ENCODE assay signal across 20 mouse cellular contexts in genomic region chr5:114552507-114553208, GRCm38 (mm10). TPM values are rescaled to one million over a fixed set of nuclear protein-coding genes. Genes with fewer than 3 reads are reported as not detected.
A peak's percentile ranks its signal among the peaks of the same experiment; 100 is the strongest.
DNase-seq lines count a peak whose midpoint lies in the region; ATAC-seq and TF ChIP-seq lines count a peak whose summit lies in the region.
"Had no signal": no experiment of that assay in that cellular context is flagged by ENCODE, and none has a peak within 500 bp of the region (broad histone marks: within the 10 kb centered on the region; RNA-seq: fewer than 3 reads in every experiment).

No protein-coding gene starts in this region.

- H3K36me3 ChIP-seq in lung, embryonic 15.5 days = no peaks in the 10 kb centered on the region
- H3K36me3 ChIP-seq in hindbrain, embryonic 14.5 days (replicated peaks; ENCODE audit: control insufficient read depth, insufficient read depth) = no peaks in the 10 kb centered on the region
- H3K36me3 ChIP-seq: embryonic facial prominence, embryonic 15.5 days; forebrain, embryonic 12.5 days; kidney, embryonic 15.5 days; liver, embryonic 15.5 days; midbrain, embryonic 12.5 days had no signal

- 0 out of 2 replicates have a peak, but pooled peaks have one; percentile 20 for ATAC-seq in lung, embryonic 15.5 days (ENCODE audit: borderline replicate concordance, extremely low read depth, low FRiP score, low TSS enrichment)
- peak; percentile 53; the same call in 1 of the 2 replicates for ATAC-seq in hindbrain, embryonic 14.5 days (ENCODE audit: low FRiP score)
- ATAC-seq: activated CD4-positive, CD25-positive, alpha-beta regulatory T cell, adult 4 months; inflammation-experienced regulatory T-cells, adult 6 months; Patski had no signal

- no peak overlapping the region for H3K4me3 ChIP-seq in lung, embryonic 15.5 days
- no peak overlapping the region for H3K4me3 ChIP-seq in cortical plate, adult 2 months (ENCODE audit: insufficient read depth, low read length)
- no peak overlapping the region for H3K4me3 ChIP-seq in hindbrain, embryonic 14.5 days (replicated peaks; ENCODE audit: low read length)
- H3K4me3 ChIP-seq: embryonic facial prominence, embryonic 15.5 days; forebrain, embryonic 12.5 days; kidney, embryonic 15.5 days; liver, embryonic 15.5 days; midbrain, embryonic 12.5 days had no signal

- peak; percentile 69 for DNase-seq in layer of hippocampus, adult 11-12 months (ENCODE audit: low spot score)
- DNase-seq in layer of hippocampus, adult 8-10 months (ENCODE audit: low spot score in 2 of 2) = no peak
- DNase-seq in lung, postnatal 36 days = no peak
- no peak for DNase-seq in hindbrain, embryonic 14.5 days (ENCODE audit: low spot score)
- no peak for DNase-seq in adrenal gland, adult 8-10 months
- DNase-seq: adrenal gland, postnatal 25 days; gastrocnemius, postnatal 14 days; heart, postnatal 10 days; left cerebral cortex, postnatal 4 days had no signal

- no peaks in the 10 kb centered on the region for H3K9me3 ChIP-seq in lung, embryonic 15.5 days
- H3K9me3 ChIP-seq in hindbrain, embryonic 14.5 days (ENCODE audit: control insufficient read depth, low read length) = peaks cover 3% of the 10 kb centered on the region
- H3K9me3 ChIP-seq: kidney, embryonic 15.5 days; liver, embryonic 15.5 days; midbrain, embryonic 12.5 days had no signal

- TF ChIP-seq CTCF in cortical plate, adult 2 months (IDR thresholded peaks at IDR 0.05; ENCODE audit: extremely low read depth, insufficient read depth, low read length) = no peak

- TF ChIP-seq POLR2A in cortical plate, adult 2 months (IDR thresholded peaks at IDR 0.05; ENCODE audit: extremely low read depth, insufficient read depth, low read length) = no peak

- 44% methylated on average over 13 of the region's 13 CpGs for WGBS in lung, embryonic 15.5 days
- 62% methylated on average over 13 of the region's 13 CpGs for WGBS in hindbrain, embryonic 14.5 days

- H3K4me2 ChIP-seq in lung, embryonic 15.5 days = no peak overlapping the region
- no peak overlapping the region for H3K4me2 ChIP-seq in hindbrain, embryonic 14.5 days (replicated peaks)
- H3K4me2 ChIP-seq: embryonic facial prominence, embryonic 15.5 days; forebrain, embryonic 12.5 days; kidney, embryonic 15.5 days; liver, embryonic 15.5 days; midbrain, embryonic 12.5 days had no signal

- no peak overlapping the region for H3K9ac ChIP-seq in lung, embryonic 15.5 days
- no peak overlapping the region for H3K9ac ChIP-seq in hindbrain, embryonic 14.5 days
- H3K9ac ChIP-seq: embryonic facial prominence, embryonic 15.5 days; forebrain, embryonic 12.5 days; kidney, embryonic 15.5 days; liver, embryonic 15.5 days; midbrain, embryonic 12.5 days had no signal

- peaks cover 26% of the 10 kb centered on the region for H3K4me1 ChIP-seq in lung, embryonic 15.5 days
- H3K4me1 ChIP-seq in cortical plate, adult 2 months (ENCODE audit: control insufficient read depth, insufficient read depth, low read length) = no peaks in the 10 kb centered on the region
- H3K4me1 ChIP-seq in hindbrain, embryonic 14.5 days (replicated peaks; ENCODE audit: control insufficient read depth, insufficient read depth, low read length) = peaks cover 15% of the 10 kb centered on the region

- H3K27me3 ChIP-seq in lung, embryonic 15.5 days = no peaks in the 10 kb centered on the region
- H3K27me3 ChIP-seq in hindbrain, embryonic 14.5 days (ENCODE audit: control insufficient read depth, insufficient read depth, low read length) = no peaks in the 10 kb centered on the region
- H3K27me3 ChIP-seq: embryonic facial prominence, embryonic 15.5 days; kidney, embryonic 15.5 days; liver, embryonic 15.5 days had no signal

- H3K27ac ChIP-seq in lung, embryonic 15.5 days = no peak overlapping the region
- 0 out of 2 replicates have a peak overlapping the region, but pooled peaks have one; percentile 25 for H3K27ac ChIP-seq in cortical plate, adult 2 months (ENCODE audit: insufficient read depth, low read length)
- H3K27ac ChIP-seq in hindbrain, embryonic 14.5 days = peak overlapping the region; percentile 36
- H3K27ac ChIP-seq: embryonic facial prominence, embryonic 15.5 days; forebrain, embryonic 12.5 days; kidney, embryonic 15.5 days; liver, embryonic 15.5 days; midbrain, embryonic 12.5 days; stomach, postnatal 0 days had no signal

RNA-seq across cellular contexts. Expression of gene Fam222a, which starts 15.2 kb away (rescaled TPM):
- total RNA-seq in layer of hippocampus, adult 8-10 months (2022) = 1 to 10 TPM; 4.9 to 7.2 (median 6.7) TPM
- 2.1 TPM in 2 replicates for polyA plus RNA-seq in lung, embryonic 15.5 days (2015; fragmentation: Nextera tagmentation; extraction: Ambion mirVana)
- polyA plus RNA-seq in cortical plate, adult 2 months (2012; rRNA removed) = 5.2 and 7.3 TPM in 2 replicates
- polyA plus RNA-seq in hindbrain, embryonic 14.5 days (2014; fragmentation: Nextera tagmentation; extraction: Ambion mirVana) = 6.6 and 6.7 TPM in 2 replicates
- 10 to 100 TPM; 28.1 to 47.2 (median 33.7) TPM for total RNA-seq in adrenal gland, adult 8-10 months (2022)
- polyA plus RNA-seq: activated CD4-positive, CD25-positive, alpha-beta regulatory T cell, adult 4 months; inflammation-experienced regulatory T-cells, adult 6 months had no signal
